Mouse (Mus musculus): ENCODE measurements around the gene Prkn. TPM values are rescaled to one million over a fixed set of nuclear protein-coding genes. Genes with fewer than 3 reads are reported as not detected.

Prkn gene
- polyA plus RNA-seq, 1 experiment: 16.7 TPM

GRCm38 (mm10) chr17:11819506-11819905, 979.3 kb downstream of the Prkn start:
- Histone ChIP-seq H3K4me1 (ENCODE audit: control insufficient read depth, insufficient read depth, low read length) (no peaks in the 10 kb centered on the region), H3K4me3 (replicated peaks; ENCODE audit: insufficient read depth, low read depth, low read length) (no peak overlapping the region), H3K27me3 (ENCODE audit: control insufficient read depth, insufficient read depth, low read length) (no peaks in the 10 kb centered on the region), H3K27ac (ENCODE audit: insufficient read depth, low read length) (no peak overlapping the region)
- WGBS: 47% methylated on average over 8 of the region's 8 CpGs
- no peak for DNase-seq
- no peak for TF ChIP-seq POLR2A (IDR thresholded peaks at IDR 0.05; ENCODE audit: borderline replicate concordance, insufficient read depth, low read length)
- no peak for TF ChIP-seq CTCF (IDR thresholded peaks at IDR 0.05; ENCODE audit: borderline replicate concordance, insufficient read depth, low read depth, low read length)

- no peak for DNase-seq
- TF ChIP-seq POLR2A (IDR thresholded peaks at IDR 0.05; ENCODE audit: borderline replicate concordance, insufficient read depth, low read length) (no peak), CTCF (IDR thresholded peaks at IDR 0.05; ENCODE audit: borderline replicate concordance, insufficient read depth, low read depth, low read length) (no peak)
- Histone ChIP-seq H3K27me3 (ENCODE audit: control insufficient read depth, insufficient read depth, low read length) (no peaks in the 10 kb centered on the region; the same call in 1 of the 2 replicates), H3K4me1 (ENCODE audit: control insufficient read depth, insufficient read depth, low read length) (no peaks in the 10 kb centered on the region), H3K27ac (ENCODE audit: insufficient read depth, low read length) (no peak overlapping the region), H3K4me3 (replicated peaks; ENCODE audit: insufficient read depth, low read depth, low read length) (no peak overlapping the region)
- 90% methylated on average over 4 of the region's 4 CpGs for WGBS
Measured at GRCm38 (mm10) chr17:11820757-11821156, 980.6 kb downstream of the Prkn start.

GRCm38 (mm10) chr17:11829501-11829900, 989.3 kb downstream of the Prkn start:
- no peaks in the 10 kb centered on the region for H3K4me1 ChIP-seq (ENCODE audit: control insufficient read depth, insufficient read depth, low read length)
- WGBS: 83% methylated on average over 3 of the region's 3 CpGs
- TF ChIP-seq CTCF (IDR thresholded peaks at IDR 0.05; ENCODE audit: borderline replicate concordance, insufficient read depth, low read depth, low read length): no peak
- no peak for TF ChIP-seq POLR2A (IDR thresholded peaks at IDR 0.05; ENCODE audit: borderline replicate concordance, insufficient read depth, low read length)
- no peak overlapping the region for H3K27ac ChIP-seq (ENCODE audit: insufficient read depth, low read length)
- H3K4me3 ChIP-seq (replicated peaks; ENCODE audit: insufficient read depth, low read depth, low read length): no peak overlapping the region
- no peak for DNase-seq
- no peaks in the 10 kb centered on the region; the same call in 1 of the 2 replicates for H3K27me3 ChIP-seq (ENCODE audit: control insufficient read depth, insufficient read depth, low read length)

- Histone ChIP-seq H3K4me3 (replicated peaks; ENCODE audit: insufficient read depth, low read depth, low read length) (no peak overlapping the region), H3K4me1 (ENCODE audit: control insufficient read depth, insufficient read depth, low read length) (no peaks in the 10 kb centered on the region; the same call in 1 of the 2 replicates), H3K27me3 (ENCODE audit: control insufficient read depth, insufficient read depth, low read length) (no peaks in the 10 kb centered on the region), H3K27ac (ENCODE audit: insufficient read depth, low read length) (no peak overlapping the region)
- TF ChIP-seq POLR2A (IDR thresholded peaks at IDR 0.05; ENCODE audit: borderline replicate concordance, insufficient read depth, low read length) (no peak), CTCF (IDR thresholded peaks at IDR 0.05; ENCODE audit: borderline replicate concordance, insufficient read depth, low read depth, low read length) (no peak)
- DNase-seq: no peak
- 98% methylated on average over 3 of the region's 3 CpGs for WGBS
Measured at GRCm38 (mm10) chr17:11837121-11837520, 996.9 kb downstream of the Prkn start.

DNA sequence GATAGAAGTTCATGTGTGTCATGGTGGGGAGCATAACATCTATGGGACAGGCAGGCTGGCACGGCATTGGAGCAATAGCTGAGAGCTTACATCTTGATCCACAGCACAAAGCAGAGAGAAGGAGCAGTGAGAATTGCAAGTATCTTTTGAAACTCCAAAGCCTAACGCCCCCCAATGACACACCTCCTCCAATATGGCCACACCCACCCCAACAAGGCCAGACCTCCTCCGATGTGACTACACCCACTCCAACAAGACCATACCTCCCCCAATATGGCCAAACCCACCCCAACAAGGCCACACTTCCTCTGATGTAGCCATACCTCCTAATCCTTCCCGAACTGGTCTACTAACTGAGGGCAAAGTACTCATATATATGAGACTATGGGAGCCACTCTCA, 1004.3 kb downstream of the Prkn start:
- WGBS: 97% methylated on average over 4 of the region's 4 CpGs
- DNase-seq: no peak

GRCm38 (mm10) chr17:11844989-11845388, 1004.8 kb downstream of the Prkn start:
- no peak for DNase-seq
- H3K27me3 ChIP-seq (ENCODE audit: control insufficient read depth, insufficient read depth, low read length): no peaks in the 10 kb centered on the region
- H3K4me3 ChIP-seq (replicated peaks; ENCODE audit: insufficient read depth, low read depth, low read length): no peak overlapping the region
- H3K4me1 ChIP-seq (ENCODE audit: control insufficient read depth, insufficient read depth, low read length): no peaks in the 10 kb centered on the region
- TF ChIP-seq POLR2A (IDR thresholded peaks at IDR 0.05; ENCODE audit: borderline replicate concordance, insufficient read depth, low read length) (no peak), CTCF (IDR thresholded peaks at IDR 0.05; ENCODE audit: borderline replicate concordance, insufficient read depth, low read depth, low read length) (no peak)
- WGBS: 97% methylated on average over 3 of the region's 3 CpGs
- H3K27ac ChIP-seq (ENCODE audit: insufficient read depth, low read length): no peak overlapping the region

More for the DNA sequence above, 1004.3 kb downstream of the Prkn start:
- Histone ChIP-seq H3K27ac (ENCODE audit: insufficient read depth, low read length) (no peak overlapping the region), H3K4me3 (replicated peaks; ENCODE audit: insufficient read depth, low read depth, low read length) (no peak overlapping the region), H3K4me1 (ENCODE audit: control insufficient read depth, insufficient read depth, low read length) (no peaks in the 10 kb centered on the region), H3K27me3 (ENCODE audit: control insufficient read depth, insufficient read depth, low read length) (no peaks in the 10 kb centered on the region)
- TF ChIP-seq POLR2A (IDR thresholded peaks at IDR 0.05; ENCODE audit: borderline replicate concordance, insufficient read depth, low read length): no peak
- TF ChIP-seq CTCF (IDR thresholded peaks at IDR 0.05; ENCODE audit: borderline replicate concordance, insufficient read depth, low read depth, low read length): no peak

- Histone ChIP-seq H3K27ac (ENCODE audit: insufficient read depth, low read length) (no peak overlapping the region), H3K4me3 (replicated peaks; ENCODE audit: insufficient read depth, low read depth, low read length) (no peak overlapping the region), H3K4me1 (ENCODE audit: control insufficient read depth, insufficient read depth, low read length) (no peaks in the 10 kb centered on the region), H3K27me3 (ENCODE audit: control insufficient read depth, insufficient read depth, low read length) (no peaks in the 10 kb centered on the region)
- WGBS: 70% methylated on average over 2 of the region's 2 CpGs
- DNase-seq: no peak
- TF ChIP-seq POLR2A (IDR thresholded peaks at IDR 0.05; ENCODE audit: borderline replicate concordance, insufficient read depth, low read length) (no peak), CTCF (IDR thresholded peaks at IDR 0.05; ENCODE audit: borderline replicate concordance, insufficient read depth, low read depth, low read length) (no peak)
Measured at GRCm38 (mm10) chr17:11845506-11845905, 1005.3 kb downstream of the Prkn start.

- no peak overlapping the region for H3K4me3 ChIP-seq (replicated peaks; ENCODE audit: insufficient read depth, low read depth, low read length)
- 86% methylated on average over 10 of the region's 10 CpGs for WGBS
- H3K27me3 ChIP-seq (ENCODE audit: control insufficient read depth, insufficient read depth, low read length): no peaks in the 10 kb centered on the region
- H3K4me1 ChIP-seq (ENCODE audit: control insufficient read depth, insufficient read depth, low read length): no peaks in the 10 kb centered on the region
- no peak overlapping the region for H3K27ac ChIP-seq (ENCODE audit: insufficient read depth, low read length)
- no peak for TF ChIP-seq POLR2A (IDR thresholded peaks at IDR 0.05; ENCODE audit: borderline replicate concordance, insufficient read depth, low read length)
- no peak for TF ChIP-seq CTCF (IDR thresholded peaks at IDR 0.05; ENCODE audit: borderline replicate concordance, insufficient read depth, low read depth, low read length)
- DNase-seq: no peak
Measured at GRCm38 (mm10) chr17:11854571-11854970, 1014.4 kb downstream of the Prkn start.

Data from cerebellum, adult 2 months (tissue).